Mouse (Mus musculus): ENCODE results near the gene Olfr164.

The Olfr164 gene

GRCm38 (mm10) chr16:19313964-19314363 is at the start of gene Olfr164:
Gene Olfr164 (minus strand): TSS chr16:19314064.
- DNase-seq (ENCODE audit: low spot score in 2 of 2): no peak

- no peak for DNase-seq (ENCODE audit: low spot score in 2 of 2)
Observed at GRCm38 (mm10) chr16:19349111-19349510, 35.2 kb upstream of the Olfr164 start.

GRCm38 (mm10) chr16:19263235-19263634 is 50.6 kb downstream of the Olfr164 start:
- peak; percentile 59 to 72 for DNase-seq (ENCODE audit: low spot score in 2 of 2)

GRCm38 (mm10) chr16:19260780-19261179 is 53.1 kb downstream of the Olfr164 start:
- DNase-seq (ENCODE audit: low spot score in 2 of 2): no peak

- peak; percentile 68 to 82 for DNase-seq (ENCODE audit: low spot score in 2 of 2)
Observed at GRCm38 (mm10) chr16:19245835-19246234, 68.0 kb downstream of the Olfr164 start.

GRCm38 (mm10) chr16:19241539-19242025 is 72.3 kb downstream of the Olfr164 start:
- DNase-seq (ENCODE audit: low spot score in 2 of 2): peak; percentile 74 to 76

- DNase-seq (ENCODE audit: low spot score in 2 of 2): no peak
Observed at GRCm38 (mm10) chr16:19240792-19241538, 72.9 kb downstream of the Olfr164 start.

- peak in 1 of 2 experiments; percentile 36 for DNase-seq (ENCODE audit: low spot score in 2 of 2)
Observed at GRCm38 (mm10) chr16:19236719-19237118, 77.1 kb downstream of the Olfr164 start.
